Mouse (Mus musculus) neural tube, embryonic 11.5 days (tissue): ENCODE measurements at regions not wholly inside any gene's neighbourhood (a gene's known extent, or its start where the extent isn't known, plus 50 kb on each side); places are given as distances from the start of the nearest gene placed in this dataset.

Source experiments
- ATAC-seq: fragments of 200-750 bp; cut with Nextera tagmentation; 2 replicates; pipeline ENCODE4 v1.8.0; 2017; ENCODE audit warnings: moderate number of reproducible peaks, mild to moderate bottlenecking, moderate TSS enrichment, moderate library complexity; ENCODE audit not compliant: insufficient read depth, low FRiP score, low TSS enrichment
- DNase-seq: peaks from one replicate; pipeline ENCODE4 v3.0.0-alpha.2; 2015; ENCODE audit warnings: low spot score
- H3K27ac ChIP-seq: fragments of 300-500 bp; sonication (generic); 2 replicates; pipeline ENCODE4 v1.5.1; 2014; ENCODE audit warnings: low read depth, mild to moderate bottlenecking, low read length
- H3K27me3 ChIP-seq: fragments of 300-500 bp; sonication (generic); 2 replicates; pipeline ENCODE4 v1.6.1; 2014; ENCODE audit warnings: mild to moderate bottlenecking, low read length, mixed read lengths; ENCODE audit not compliant: control insufficient read depth, insufficient read depth
- H3K36me3 ChIP-seq: fragments of 300-500 bp; sonication (generic); 2 replicates; pipeline ENCODE4 v1.6.1; 2014; ENCODE audit warnings: mild to moderate bottlenecking, low read length, moderate library complexity, mixed read lengths; ENCODE audit not compliant: control insufficient read depth, insufficient read depth
- H3K4me1 ChIP-seq: fragments of 300-500 bp; sonication (generic); 2 replicates; pipeline ENCODE4 v1.6.1; 2014; ENCODE audit warnings: low read length, mixed read lengths; ENCODE audit not compliant: control insufficient read depth, insufficient read depth
- H3K4me2 ChIP-seq: fragments of 300-500 bp; sonication (generic); 2 replicates; pipeline ENCODE4 v1.6.1; 2014; ENCODE audit warnings: low read depth, mild to moderate bottlenecking, moderate library complexity
- H3K4me3 ChIP-seq: fragments of 300-500 bp; sonication (generic); 2 replicates; pipeline ENCODE4 v1.5.1; 2014; ENCODE audit warnings: low read depth, low read length
- H3K9ac ChIP-seq: fragments of 300-500 bp; sonication (generic); 2 replicates; pipeline ENCODE4 v1.6.1; 2014; ENCODE audit warnings: mild to moderate bottlenecking, low read length
- H3K9me3 ChIP-seq: fragments of 300-500 bp; sonication (generic); 2 replicates; pipeline ENCODE4 v1.6.1; 2016; ENCODE audit warnings: low read length; ENCODE audit not compliant: control insufficient read depth
- WGBS: fragments of 180-500 bp; shearing (Covaris S2); extraction: QIAGEN DNeasy Blood & Tissue Kit; methylation state at CpG from one replicate; pipeline ENCODE4 v1.1.7; 2014; 5-methylcytosine and 5-hydroxymethylcytosine counted together

DNA sequence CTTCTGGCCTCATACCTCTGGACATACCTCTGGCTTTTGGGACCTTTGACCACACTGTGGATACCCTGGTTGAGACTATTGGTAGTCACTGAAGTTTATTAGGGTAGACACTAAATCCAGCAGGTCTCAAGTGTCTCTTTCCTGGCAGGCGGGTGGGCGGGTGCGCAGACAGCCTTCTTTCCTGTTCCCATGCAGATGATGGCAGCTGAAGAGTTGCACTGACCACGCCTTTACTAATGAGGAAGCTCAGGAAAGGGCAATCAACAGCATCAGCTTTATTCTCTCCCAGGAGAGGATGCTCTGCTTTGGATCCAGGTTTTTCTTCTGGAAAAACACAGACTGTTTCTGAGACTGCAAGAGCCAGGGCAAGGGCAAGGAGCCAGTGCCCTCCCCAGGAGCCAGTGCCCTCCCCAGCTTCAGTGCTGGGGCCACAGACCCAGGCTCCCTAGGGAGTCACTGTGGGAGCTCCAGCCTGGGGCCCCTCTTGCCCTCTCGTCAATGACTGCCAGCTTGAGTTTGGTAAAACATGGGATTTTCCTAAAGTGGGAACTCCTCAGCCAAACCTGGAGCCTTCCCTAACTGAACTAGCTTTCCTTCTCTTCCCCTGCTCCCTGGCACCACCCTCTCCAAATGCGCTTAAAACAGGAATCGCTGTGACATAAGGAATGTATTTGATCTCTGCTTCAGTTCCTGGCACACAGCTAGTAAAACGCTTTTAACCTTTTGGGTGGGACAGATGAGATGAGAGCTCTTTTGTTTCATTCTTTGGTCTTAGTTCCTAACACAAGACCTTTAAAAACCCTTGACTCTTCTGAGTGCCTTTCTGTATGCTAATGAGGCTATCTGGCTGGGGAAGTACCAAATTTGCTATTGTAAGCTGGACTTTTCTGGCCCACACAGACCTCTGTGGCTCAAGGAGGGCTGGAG lies 319.6 kb downstream of the 1810013L24Rik start:
- no peaks in the 10 kb centered on the region for H3K27me3 ChIP-seq
- no peak overlapping the region for H3K9ac ChIP-seq
- no peak for ATAC-seq
- WGBS, result 50% methylated on average over 8 of the region's 8 CpGs
- H3K36me3 ChIP-seq, result no peaks in the 10 kb centered on the region
- H3K4me1 ChIP-seq, result no peaks in the 10 kb centered on the region
- no peaks in the 10 kb centered on the region for H3K9me3 ChIP-seq
- no peak overlapping the region for H3K27ac ChIP-seq
- H3K4me3 ChIP-seq, result no peak overlapping the region
- H3K4me2 ChIP-seq, result no peak overlapping the region
- DNase-seq, result no peak

DNA sequence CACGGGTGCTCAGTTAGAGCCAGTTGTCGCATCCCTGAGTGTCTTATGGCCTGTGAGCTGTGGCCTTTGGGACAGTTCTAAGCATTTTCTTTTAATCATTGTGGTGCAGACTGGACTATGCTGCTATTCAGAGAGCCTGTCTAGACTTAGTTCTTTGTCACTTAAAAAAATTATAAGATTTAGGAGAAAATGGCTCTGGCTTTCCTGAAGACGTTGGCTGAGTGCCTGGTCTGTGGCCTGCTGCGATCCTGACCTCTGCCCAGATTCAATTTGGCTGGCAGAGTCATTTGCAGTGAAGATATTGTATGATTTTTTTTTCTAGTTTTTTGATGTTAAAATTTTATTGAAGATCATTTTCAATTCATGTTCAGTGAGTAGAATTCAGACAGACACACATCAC lies 322.0 kb downstream of the 1810013L24Rik start:
- H3K9me3 ChIP-seq, result no peaks in the 10 kb centered on the region
- no peak for ATAC-seq
- 84% methylated on average over 4 of the region's 4 CpGs for WGBS

DNA sequence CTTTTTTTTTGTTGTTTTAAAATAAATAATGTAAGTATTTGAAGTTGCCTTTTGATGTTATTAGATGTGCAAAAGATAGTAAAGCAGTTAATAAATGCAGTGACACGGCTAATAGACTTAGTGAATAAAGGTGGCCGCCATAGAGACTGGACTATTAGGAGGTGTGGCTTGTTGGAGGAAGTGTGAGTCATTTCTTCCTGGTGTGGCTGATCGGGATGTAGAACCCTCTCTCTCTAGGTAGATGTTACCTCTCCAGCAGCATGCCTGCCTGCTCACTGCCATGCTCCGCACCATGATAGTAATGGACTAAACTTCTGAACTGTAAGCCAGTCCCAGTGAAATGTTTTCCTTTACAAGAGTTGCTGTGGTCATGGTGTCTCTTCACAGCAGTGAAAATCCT lies 323.6 kb downstream of the 1810013L24Rik start:
- H3K9ac ChIP-seq, result no peak overlapping the region
- H3K9me3 ChIP-seq, result no peaks in the 10 kb centered on the region
- no peaks in the 10 kb centered on the region for H3K4me1 ChIP-seq
- H3K36me3 ChIP-seq, result no peaks in the 10 kb centered on the region
- H3K4me2 ChIP-seq, result no peak overlapping the region
- WGBS, result 91% methylated on average over 4 of the region's 4 CpGs
- no peak overlapping the region for H3K4me3 ChIP-seq
- H3K27ac ChIP-seq, result no peak overlapping the region
- H3K27me3 ChIP-seq, result no peaks in the 10 kb centered on the region
- no peak for DNase-seq
- ATAC-seq, result no peak

More for the DNA sequence above, 322.0 kb downstream of the 1810013L24Rik start:
- DNase-seq, result no peak
- Histone ChIP-seq H3K27ac (no peak overlapping the region), H3K4me2 (no peak overlapping the region), H3K36me3 (no peaks in the 10 kb centered on the region), H3K4me1 (no peaks in the 10 kb centered on the region), H3K9ac (no peak overlapping the region), H3K4me3 (no peak overlapping the region), H3K27me3 (no peaks in the 10 kb centered on the region)

DNA sequence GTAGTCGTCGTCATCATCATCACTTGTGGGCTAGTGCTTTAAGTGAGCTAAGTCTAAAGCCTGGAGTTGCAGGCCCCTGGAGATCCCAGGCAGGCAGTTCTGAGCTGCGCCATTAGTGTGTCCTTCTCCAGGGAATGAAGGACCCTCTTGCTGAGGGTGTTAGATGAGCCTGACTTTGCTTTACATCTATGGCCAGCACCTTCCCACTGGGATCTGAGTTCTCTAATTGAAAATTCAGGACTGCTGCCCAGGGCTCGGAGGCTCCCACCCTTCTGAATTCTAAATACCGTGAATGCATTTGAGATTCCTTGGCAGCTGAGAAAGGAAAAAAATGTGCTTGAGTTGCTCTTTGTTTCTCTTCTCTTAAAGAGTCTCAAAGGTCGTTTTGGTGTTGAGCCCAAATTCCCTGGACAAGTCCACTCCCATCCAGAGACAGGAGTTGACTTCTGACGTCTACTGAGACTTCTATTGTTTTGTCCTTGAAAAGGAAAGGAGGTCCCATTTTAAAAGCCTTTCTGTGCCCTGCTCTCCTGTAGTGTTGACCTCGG lies 335.9 kb downstream of the 1810013L24Rik start:
- Histone ChIP-seq H3K4me1 (no peaks in the 10 kb centered on the region), H3K9ac (no peak overlapping the region), H3K36me3 (no peaks in the 10 kb centered on the region), H3K4me3 (no peak overlapping the region), H3K27me3 (no peaks in the 10 kb centered on the region), H3K27ac (no peak overlapping the region), H3K9me3 (no peaks in the 10 kb centered on the region), H3K4me2 (no peak overlapping the region)
- ATAC-seq (no peak), DNase-seq (no peak)
- WGBS, result 71% methylated on average over 8 of the region's 8 CpGs

DNA sequence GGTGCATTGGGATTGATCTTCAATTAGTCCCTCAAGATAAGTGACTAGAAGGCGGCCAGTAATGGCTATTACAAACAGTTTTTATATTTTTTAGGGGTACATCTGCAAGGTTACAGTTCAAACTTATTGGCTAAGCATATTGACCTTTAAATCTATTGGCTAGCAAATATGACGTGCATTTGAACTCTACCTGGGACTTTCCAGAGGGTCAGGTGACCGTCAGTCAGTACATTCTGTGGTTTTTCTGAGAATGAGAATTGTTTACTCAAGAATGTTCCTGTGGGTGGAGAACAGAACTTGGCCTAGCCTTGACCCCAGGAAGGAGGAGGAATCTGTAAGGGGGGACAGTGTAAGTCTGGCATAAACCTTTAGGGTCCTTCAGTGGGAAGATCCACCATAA lies 346.5 kb downstream of the 1810013L24Rik start:
- 80% methylated on average over 3 of the region's 3 CpGs for WGBS
- no peak for ATAC-seq
- H3K27me3 ChIP-seq, result no peaks in the 10 kb centered on the region
- no peak overlapping the region for H3K4me3 ChIP-seq
- H3K4me1 ChIP-seq, result no peaks in the 10 kb centered on the region
- no peak overlapping the region for H3K4me2 ChIP-seq
- H3K9me3 ChIP-seq, result no peaks in the 10 kb centered on the region
- H3K27ac ChIP-seq, result no peak overlapping the region
- no peaks in the 10 kb centered on the region for H3K36me3 ChIP-seq
- no peak overlapping the region for H3K9ac ChIP-seq
- DNase-seq, result no peak

DNA sequence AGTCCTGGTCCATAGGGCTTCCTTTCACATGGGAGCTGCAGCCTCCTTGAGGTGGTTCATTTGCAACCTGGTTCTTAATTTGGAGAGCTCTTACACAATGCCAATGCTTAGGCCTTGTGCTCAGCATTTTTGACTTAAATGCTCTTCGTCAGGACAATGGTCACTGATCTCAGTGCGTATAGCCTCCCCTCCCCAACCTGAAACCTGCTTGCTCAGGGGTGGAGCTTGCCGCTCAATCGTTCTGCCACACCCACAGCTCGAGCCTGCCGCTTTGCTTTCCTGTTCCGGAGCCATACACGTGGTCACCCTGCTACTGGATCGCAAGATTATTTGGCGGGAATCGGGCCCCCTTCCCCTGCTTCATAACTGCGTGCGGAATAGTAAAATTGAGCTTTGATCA lies 365.9 kb downstream of the 1810013L24Rik start:
- H3K27ac ChIP-seq, result no peak overlapping the region
- no peaks in the 10 kb centered on the region for H3K9me3 ChIP-seq
- no peaks in the 10 kb centered on the region for H3K4me1 ChIP-seq
- no peak for ATAC-seq
- H3K4me3 ChIP-seq, result no peak overlapping the region
- no peak overlapping the region for H3K9ac ChIP-seq
- 47% methylated on average over 13 of the region's 13 CpGs for WGBS
- H3K36me3 ChIP-seq, result no peaks in the 10 kb centered on the region
- DNase-seq, result no peak
- no peak overlapping the region for H3K4me2 ChIP-seq
- no peaks in the 10 kb centered on the region for H3K27me3 ChIP-seq

DNA sequence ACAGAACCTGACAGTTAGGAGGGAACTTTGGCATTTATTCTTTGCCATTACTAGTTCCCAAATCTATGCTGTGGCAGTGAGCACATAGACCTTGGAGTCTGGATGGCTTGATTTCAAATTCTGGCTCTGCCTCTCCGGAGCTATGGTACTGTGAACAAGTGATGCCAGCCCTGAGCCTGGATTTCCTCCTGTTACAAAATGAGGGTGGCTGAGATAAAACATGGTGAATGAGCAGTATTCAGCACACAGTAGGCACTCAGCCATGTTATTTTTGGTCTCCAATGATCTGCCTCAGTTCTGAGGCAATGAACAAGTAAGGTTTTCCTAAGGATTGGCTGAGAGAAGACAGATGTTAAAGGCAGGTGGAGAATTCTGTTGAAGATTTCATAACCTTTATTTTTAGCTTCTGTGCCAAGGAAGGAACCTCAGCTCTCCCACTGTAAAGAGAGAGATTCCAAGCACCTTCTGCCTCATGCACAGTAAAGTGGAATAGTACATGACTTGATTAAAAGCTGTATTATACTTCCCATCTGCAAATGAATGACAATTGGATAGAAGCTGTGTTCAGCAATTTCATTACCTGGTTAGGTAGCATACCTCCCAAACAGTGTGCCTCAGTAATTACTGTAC lies 369.1 kb downstream of the 1810013L24Rik start:
- Histone ChIP-seq H3K36me3 (no peaks in the 10 kb centered on the region), H3K4me1 (no peaks in the 10 kb centered on the region), H3K27ac (no peak overlapping the region), H3K4me3 (no peak overlapping the region), H3K9ac (no peak overlapping the region), H3K27me3 (no peaks in the 10 kb centered on the region), H3K4me2 (no peak overlapping the region), H3K9me3 (no peaks in the 10 kb centered on the region)
- 81% methylated on average over 1 of the region's 1 CpGs for WGBS
- ATAC-seq (no peak), DNase-seq (no peak)

DNA sequence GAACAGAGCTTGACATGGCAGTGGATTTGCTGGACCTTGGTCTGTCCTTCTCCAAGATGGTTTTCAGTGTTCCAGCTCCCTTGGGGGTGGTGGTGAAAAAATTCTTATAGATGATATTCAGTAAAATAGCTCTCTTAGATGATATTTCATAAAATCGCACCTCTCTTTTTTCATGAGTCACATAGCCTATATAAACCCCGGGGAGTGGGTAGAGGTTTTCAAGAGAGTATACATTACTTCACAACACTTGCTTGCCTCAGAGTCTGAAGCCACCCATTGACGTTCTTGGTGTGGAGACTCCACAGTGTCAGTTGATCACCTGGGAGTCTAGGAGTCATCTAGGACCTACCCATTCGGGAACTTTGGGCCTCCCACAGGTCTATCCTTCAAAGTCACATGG lies 378.7 kb downstream of the 1810013L24Rik start:
- ATAC-seq (no peak), DNase-seq (no peak)
- H3K4me2 ChIP-seq, result no peak overlapping the region
- WGBS, result 91% methylated on average over 4 of the region's 4 CpGs
- H3K9ac ChIP-seq, result no peak overlapping the region
- H3K36me3 ChIP-seq, result no peaks in the 10 kb centered on the region
- no peak overlapping the region for H3K4me3 ChIP-seq
- no peak overlapping the region for H3K27ac ChIP-seq
- no peaks in the 10 kb centered on the region for H3K9me3 ChIP-seq
- H3K4me1 ChIP-seq, result no peaks in the 10 kb centered on the region
- no peaks in the 10 kb centered on the region for H3K27me3 ChIP-seq

DNA sequence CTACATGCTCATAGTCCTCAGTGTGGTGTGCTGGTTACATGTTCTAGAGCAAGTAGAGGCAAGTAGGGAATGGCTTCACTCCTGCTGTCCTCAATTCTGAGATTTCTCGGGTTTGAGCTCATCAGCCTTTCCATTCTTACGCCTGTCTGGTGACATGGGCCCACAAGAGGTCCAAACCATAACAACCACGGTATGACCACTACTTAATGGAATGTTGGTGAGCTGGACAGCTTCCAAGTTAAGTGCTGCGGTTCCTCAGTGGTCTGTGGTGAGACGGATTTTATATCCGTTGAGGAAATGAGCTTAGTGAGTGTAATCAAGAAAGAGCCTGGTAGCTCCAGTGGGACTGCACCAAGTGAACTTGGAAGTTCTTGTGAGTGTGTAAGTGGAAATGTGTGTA lies 381.6 kb downstream of the 1810013L24Rik start:
- H3K27ac ChIP-seq, result no peak overlapping the region
- ATAC-seq, result no peak
- H3K4me2 ChIP-seq, result no peak overlapping the region
- no peaks in the 10 kb centered on the region for H3K36me3 ChIP-seq
- no peaks in the 10 kb centered on the region for H3K9me3 ChIP-seq
- H3K9ac ChIP-seq, result no peak overlapping the region
- no peaks in the 10 kb centered on the region for H3K4me1 ChIP-seq
- no peaks in the 10 kb centered on the region for H3K27me3 ChIP-seq
- WGBS, result 83% methylated on average over 6 of the region's 6 CpGs
- no peak for DNase-seq
- no peak overlapping the region for H3K4me3 ChIP-seq
